Mouse (Mus musculus): ENCODE measurements at regions not wholly inside any gene's neighbourhood (a gene's known extent, or its start where the extent isn't known, plus 50 kb on each side); places are given as distances from the start of the nearest gene placed in this dataset.
"Not testable (repeated sequence)": the region's sequence is repeated elsewhere in the genome, so short reads cannot be mapped to it uniquely, and the experiment has no call there.

DNA sequence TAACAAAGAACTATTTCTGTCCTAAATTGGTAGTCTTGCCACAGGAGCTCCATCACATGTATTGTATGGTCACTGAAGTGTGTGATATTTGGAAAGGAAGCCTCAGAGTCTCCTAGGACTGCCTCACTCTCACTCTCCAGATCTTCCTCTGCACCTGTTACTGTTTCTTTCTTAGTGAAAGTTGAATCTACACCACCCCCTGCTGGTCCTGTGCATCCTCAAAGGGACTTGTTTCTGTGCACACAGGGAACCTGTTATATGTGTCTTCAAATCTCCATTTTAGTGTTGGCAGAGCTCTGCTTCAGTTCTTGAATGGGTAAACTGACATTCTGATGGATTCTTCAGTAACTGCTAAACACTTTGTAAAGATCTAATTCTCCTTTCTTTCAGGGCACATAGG is 276.3 kb upstream of the Zfp386 start:
- TF ChIP-seq CTCF (IDR thresholded peaks at IDR 0.05; ENCODE audit: low read depth, low read length); POLR2A (IDR thresholded peaks at IDR 0.05; ENCODE audit: extremely low read depth, insufficient read depth, low read length): not testable (repeated sequence)
